Mouse (Mus musculus) forebrain, embryonic 13.5 days (tissue): ENCODE measurements around the gene Picalm. TPM values are rescaled to one million over a fixed set of nuclear protein-coding genes. Genes with fewer than 3 reads are reported as not detected.

Experiments used
- polyA plus RNA-seq: library from polyadenylated mRNA; unstranded; fragments of >200 nt; fragmentation: Nextera tagmentation; extraction: Ambion mirVana; gene quantifications from 2 replicates; pipeline ENCODE4 v1.2.1, GENCODE M21; 2015

The Picalm gene
- polyA plus RNA-seq, 1 experiment from 2014 or later, result 40.9 TPM

Other genes starting within 250 kb of the Picalm start
- 0.19 and 0.40 TPM in 2 replicates for gene Ccdc81, start 226.6 kb upstream of the Picalm start, polyA plus RNA-seq
- gene Hikeshi, start 189.0 kb upstream of the Picalm start, polyA plus RNA-seq, result 173 and 174 TPM in 2 replicates
- gene Eed, start 149.2 kb upstream of the Picalm start, polyA plus RNA-seq, result 60.0 and 61.0 TPM in 2 replicates
- not detected in 2 replicates for gene Ccdc83, start 135.6 kb downstream of the Picalm start, polyA plus RNA-seq
- 0.94 and 0.97 TPM in 2 replicates for gene Sytl2, start 172.0 kb downstream of the Picalm start, polyA plus RNA-seq